Mouse (Mus musculus) urinary bladder, postnatal 36 days (tissue): ENCODE measurements around the gene Kcna2.

Source experiments
- DNase-seq, 2 experiments: peaks; one replicate each; pipeline ENCODE4 v3.0.0; 2022; ENCODE audit warnings: low spot score in 2 of 2, mixed read lengths in 1 of 2

Kcna2 gene

GRCm38 (mm10) chr3:107150872-107151540, 50.1 kb downstream of the Kcna2 start:
- no peak for DNase-seq

GRCm38 (mm10) chr3:107153772-107154655, 53.1 kb downstream of the Kcna2 start:
- no peak for DNase-seq

GRCm38 (mm10) chr3:107158856-107159255, 57.9 kb downstream of the Kcna2 start:
- no peak for DNase-seq

GRCm38 (mm10) chr3:107159418-107159817, 58.5 kb downstream of the Kcna2 start:
- no peak for DNase-seq

- peak in 1 of 2 experiments; percentile 4 for DNase-seq
These were observed 58.9 kb downstream of the Kcna2 start for GRCm38 (mm10) chr3:107159859-107160324.

GRCm38 (mm10) chr3:107162741-107163140, 61.8 kb downstream of the Kcna2 start:
- no peak for DNase-seq
